Mouse (Mus musculus): ENCODE results near the gene Zfp712. TPM values are rescaled to one million over a fixed set of nuclear protein-coding genes. Genes with fewer than 3 reads are reported as not detected.

Zfp712 gene
- total and polyA plus RNA-seq, 2 experiments from 2014 or later: 3.0 to 6.2 TPM

DNA sequence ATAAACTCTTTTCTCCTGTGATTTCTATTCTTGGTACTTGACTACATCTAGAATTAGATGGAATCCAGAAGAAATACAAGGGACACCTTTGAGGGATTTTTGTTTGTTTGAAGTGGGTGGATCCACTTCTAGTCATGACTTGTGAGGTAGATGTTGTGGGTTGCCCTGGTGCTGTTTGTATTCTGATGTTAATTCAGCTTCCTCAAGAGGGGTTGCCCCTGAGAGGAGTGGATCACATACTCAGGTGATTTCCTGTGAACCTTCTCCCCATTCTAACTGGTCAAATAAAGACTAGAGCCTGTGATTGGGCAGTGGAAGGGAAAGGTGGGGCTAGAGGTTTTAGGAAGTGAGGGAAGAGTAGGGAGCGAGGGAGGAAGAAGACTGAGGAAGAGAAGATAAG lies 21.0 kb upstream of the Zfp712 start:
- H3K27ac ChIP-seq (ENCODE audit: low read depth, low read length): peak overlapping the region; percentile 77
- peak; percentile 18; the same call in 1 of the 2 replicates for ATAC-seq (ENCODE audit: low FRiP score)

GRCm38 (mm10) chr13:67081142-67081713 lies 20.3 kb upstream of the Zfp712 start:
- ATAC-seq (ENCODE audit: low FRiP score) (peak; percentile 97), DNase-seq (ENCODE audit: low spot score) (peak; percentile 90)
- WGBS: under 1% methylated on average over 24 of the region's 24 CpGs
- peak overlapping the region; percentile 75 for H3K4me2 ChIP-seq (ENCODE audit: low read depth, low read length, poor library complexity, severe bottlenecking)
- H3K9me3 ChIP-seq (ENCODE audit: low read length): no peaks in the 10 kb centered on the region
- H3K27ac ChIP-seq (ENCODE audit: low read depth, low read length): peak overlapping the region; percentile 77
- no peak for TF ChIP-seq CTCF (IDR thresholded peaks at IDR 0.05)
- peak overlapping the region; percentile 64 for H3K9ac ChIP-seq (replicated peaks; ENCODE audit: low read length, poor library complexity, severe bottlenecking)
- H3K4me3 ChIP-seq (ENCODE audit: low read depth, low read length): peak overlapping the region; percentile 71
- no peaks in the 10 kb centered on the region for H3K4me1 ChIP-seq (ENCODE audit: insufficient read depth, low read length)
- no peaks in the 10 kb centered on the region for H3K27me3 ChIP-seq (ENCODE audit: insufficient read depth, low read length)
- H3K36me3 ChIP-seq (ENCODE audit: insufficient read depth, low read length): 0 out of 2 replicates have a peak, but pooled peaks cover 9% of the 10 kb centered on the region

More for the DNA sequence above, 21.0 kb upstream of the Zfp712 start:
- DNase-seq (ENCODE audit: low spot score): no peak
- H3K27me3 ChIP-seq (ENCODE audit: insufficient read depth, low read length): no peaks in the 10 kb centered on the region
- no peaks in the 10 kb centered on the region for H3K9me3 ChIP-seq (ENCODE audit: low read length)
- H3K4me1 ChIP-seq (ENCODE audit: insufficient read depth, low read length): no peaks in the 10 kb centered on the region
- 75% methylated on average over 1 of the region's 1 CpGs for WGBS
- TF ChIP-seq CTCF (IDR thresholded peaks at IDR 0.05): no peak
- H3K9ac ChIP-seq (replicated peaks; ENCODE audit: low read length, poor library complexity, severe bottlenecking): peak overlapping the region; percentile 40; the same call in 1 of the 2 replicates
- H3K4me2 ChIP-seq (ENCODE audit: low read depth, low read length, poor library complexity, severe bottlenecking): peak overlapping the region; percentile 75
- H3K36me3 ChIP-seq (ENCODE audit: insufficient read depth, low read length): 0 out of 2 replicates have a peak, but pooled peaks cover 6% of the 10 kb centered on the region
- H3K4me3 ChIP-seq (ENCODE audit: low read depth, low read length): peak overlapping the region; percentile 71

GRCm38 (mm10) chr13:67077244-67077643 lies 16.3 kb upstream of the Zfp712 start:
- DNase-seq (ENCODE audit: low spot score) (no peak), ATAC-seq (ENCODE audit: low FRiP score) (no peak)
- Histone ChIP-seq H3K27me3 (ENCODE audit: insufficient read depth, low read length) (no peaks in the 10 kb centered on the region), H3K27ac (ENCODE audit: low read depth, low read length) (no peak overlapping the region), H3K36me3 (ENCODE audit: insufficient read depth, low read length) (peaks cover 26% of the 10 kb centered on the region), H3K9ac (replicated peaks; ENCODE audit: low read length, poor library complexity, severe bottlenecking) (no peak overlapping the region), H3K4me1 (ENCODE audit: insufficient read depth, low read length) (no peaks in the 10 kb centered on the region), H3K9me3 (ENCODE audit: low read length) (0 out of 2 replicates have a peak, but pooled peaks cover 5% of the 10 kb centered on the region), H3K4me3 (ENCODE audit: low read depth, low read length) (no peak overlapping the region), H3K4me2 (ENCODE audit: low read depth, low read length, poor library complexity, severe bottlenecking) (no peak overlapping the region)
- no peak for TF ChIP-seq CTCF (IDR thresholded peaks at IDR 0.05)
- WGBS: 96% methylated on average over 2 of the region's 2 CpGs

GRCm38 (mm10) chr13:67072786-67073185 lies 11.8 kb upstream of the Zfp712 start:
- TF ChIP-seq CTCF (IDR thresholded peaks at IDR 0.05): no peak
- H3K4me1 ChIP-seq (ENCODE audit: insufficient read depth, low read length): no peaks in the 10 kb centered on the region
- no peak for DNase-seq (ENCODE audit: low spot score)
- H3K4me2 ChIP-seq (ENCODE audit: low read depth, low read length, poor library complexity, severe bottlenecking): no peak overlapping the region
- peaks cover 18% of the 10 kb centered on the region for H3K9me3 ChIP-seq (ENCODE audit: low read length)
- 100% methylated on average over 2 of the region's 2 CpGs for WGBS
- no peak overlapping the region for H3K9ac ChIP-seq (replicated peaks; ENCODE audit: low read length, poor library complexity, severe bottlenecking)
- no peak for ATAC-seq (ENCODE audit: low FRiP score)
- H3K27me3 ChIP-seq (ENCODE audit: insufficient read depth, low read length): no peaks in the 10 kb centered on the region
- no peak overlapping the region for H3K4me3 ChIP-seq (ENCODE audit: low read depth, low read length)
- H3K36me3 ChIP-seq (ENCODE audit: insufficient read depth, low read length): peaks cover 41% of the 10 kb centered on the region
- no peak overlapping the region for H3K27ac ChIP-seq (ENCODE audit: low read depth, low read length)

DNA sequence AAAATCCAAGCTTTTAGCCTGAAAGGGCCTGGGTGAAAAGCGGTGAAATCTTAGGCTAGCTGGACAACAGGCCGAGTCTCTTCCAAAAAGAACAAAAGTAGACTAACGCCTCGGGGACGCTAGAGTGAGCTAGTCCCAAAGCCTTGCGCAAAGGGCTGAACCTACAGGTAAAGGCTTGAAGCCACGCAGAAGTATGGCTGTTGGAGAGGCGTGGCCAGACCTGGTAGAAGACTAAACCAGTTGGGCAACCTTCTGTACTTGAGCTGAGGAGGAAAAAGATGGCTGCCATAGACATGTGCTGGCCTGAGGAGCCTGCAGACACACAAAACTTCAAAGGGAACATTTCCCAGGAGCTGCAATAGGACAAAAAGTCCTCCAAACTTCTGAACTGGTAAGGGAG lies 4.4 kb upstream of the Zfp712 start:
- Histone ChIP-seq H3K4me1 (ENCODE audit: insufficient read depth, low read length) (no peaks in the 10 kb centered on the region), H3K4me3 (ENCODE audit: low read depth, low read length) (no peak overlapping the region), H3K4me2 (ENCODE audit: low read depth, low read length, poor library complexity, severe bottlenecking) (no peak overlapping the region), H3K9ac (replicated peaks; ENCODE audit: low read length, poor library complexity, severe bottlenecking) (no peak overlapping the region), H3K27me3 (ENCODE audit: insufficient read depth, low read length) (no peaks in the 10 kb centered on the region), H3K27ac (ENCODE audit: low read depth, low read length) (no peak overlapping the region), H3K9me3 (ENCODE audit: low read length) (peaks cover 8% of the 10 kb centered on the region), H3K36me3 (ENCODE audit: insufficient read depth, low read length) (peaks cover 8% of the 10 kb centered on the region)
- 88% methylated on average over 8 of the region's 8 CpGs for WGBS
- TF ChIP-seq CTCF (IDR thresholded peaks at IDR 0.05): no peak
- no peak for ATAC-seq (ENCODE audit: low FRiP score)
- DNase-seq (ENCODE audit: low spot score): no peak

GRCm38 (mm10) chr13:67062427-67062826 lies 1.5 kb upstream of the Zfp712 start:
- H3K4me3 ChIP-seq (ENCODE audit: low read depth, low read length): no peak overlapping the region
- H3K27me3 ChIP-seq (ENCODE audit: insufficient read depth, low read length): no peaks in the 10 kb centered on the region
- H3K9ac ChIP-seq (replicated peaks; ENCODE audit: low read length, poor library complexity, severe bottlenecking): no peak overlapping the region
- ATAC-seq (ENCODE audit: low FRiP score) (no peak), DNase-seq (ENCODE audit: low spot score) (no peak)
- H3K9me3 ChIP-seq (ENCODE audit: low read length): 0 out of 2 replicates have a peak, but pooled peaks cover 3% of the 10 kb centered on the region
- H3K27ac ChIP-seq (ENCODE audit: low read depth, low read length): no peak overlapping the region
- no peak for TF ChIP-seq CTCF (IDR thresholded peaks at IDR 0.05)
- H3K4me1 ChIP-seq (ENCODE audit: insufficient read depth, low read length): no peaks in the 10 kb centered on the region; the same call in 1 of the 2 replicates
- no peak overlapping the region for H3K4me2 ChIP-seq (ENCODE audit: low read depth, low read length, poor library complexity, severe bottlenecking)
- H3K36me3 ChIP-seq (ENCODE audit: insufficient read depth, low read length): no peaks in the 10 kb centered on the region
- 55% methylated on average over 7 of the region's 7 CpGs for WGBS

All from midbrain, postnatal 0 days (tissue).